Mouse (Mus musculus): ENCODE data around the gene Flnb.

GRCm38 (mm10) chr14:7914461-7914860, 96.7 kb downstream of the Flnb start:
- TF ChIP-seq POLR2A (IDR thresholded peaks at IDR 0.05; ENCODE audit: control insufficient read depth, low read depth, low read length) (no peak), CTCF (IDR thresholded peaks at IDR 0.05; ENCODE audit: control insufficient read depth, insufficient read depth, insufficient replicate concordance, low read depth, low read length) (no peak)
